Mouse (Mus musculus) B cell, adult 67 days (primary cell): ENCODE data around the gene Htr7. TPM values are rescaled to one million over a fixed set of nuclear protein-coding genes. Genes with fewer than 3 reads are reported as not detected.

Experiments used
- total RNA-seq, 2 experiments: library from RNA; stranded (reverse); gene quantifications; 4 replicates each; pipeline ENCODE4 v1.2.4; 2023

Gene Htr7
- total RNA-seq = not detected

DNA sequence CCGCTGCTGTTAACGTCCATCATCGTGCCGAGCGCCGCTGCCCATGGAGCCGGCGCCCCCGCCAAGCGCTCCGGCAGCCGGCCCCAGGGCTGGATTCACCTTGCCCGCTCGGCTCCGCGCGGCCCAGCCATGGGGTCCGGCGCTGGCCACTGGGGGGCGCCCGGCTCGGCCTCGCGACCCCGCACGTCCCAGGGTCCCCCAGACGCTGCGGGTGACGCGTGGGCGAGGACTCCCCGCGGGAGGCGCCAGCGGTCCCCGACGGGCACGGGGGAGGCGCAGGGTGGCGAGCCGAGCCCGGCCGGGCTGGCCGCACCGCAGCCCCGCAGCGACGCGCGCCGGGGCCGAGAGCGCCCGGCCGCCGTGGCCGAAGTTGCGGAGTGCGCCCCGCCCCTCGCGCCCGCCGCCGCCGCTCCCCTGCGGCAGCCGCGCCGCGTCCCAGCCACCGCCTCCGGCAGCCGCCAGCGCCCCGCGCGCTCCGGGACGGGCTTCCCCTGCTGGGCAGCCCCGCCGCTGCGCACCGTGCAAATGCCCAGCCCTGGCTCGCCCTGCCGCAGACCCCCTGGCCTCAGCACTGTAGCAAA lies at the start of gene Htr7:
Gene Htr7, minus strand, starts transcription at position 277 of the 581 bp plus-strand sequence.

DNA sequence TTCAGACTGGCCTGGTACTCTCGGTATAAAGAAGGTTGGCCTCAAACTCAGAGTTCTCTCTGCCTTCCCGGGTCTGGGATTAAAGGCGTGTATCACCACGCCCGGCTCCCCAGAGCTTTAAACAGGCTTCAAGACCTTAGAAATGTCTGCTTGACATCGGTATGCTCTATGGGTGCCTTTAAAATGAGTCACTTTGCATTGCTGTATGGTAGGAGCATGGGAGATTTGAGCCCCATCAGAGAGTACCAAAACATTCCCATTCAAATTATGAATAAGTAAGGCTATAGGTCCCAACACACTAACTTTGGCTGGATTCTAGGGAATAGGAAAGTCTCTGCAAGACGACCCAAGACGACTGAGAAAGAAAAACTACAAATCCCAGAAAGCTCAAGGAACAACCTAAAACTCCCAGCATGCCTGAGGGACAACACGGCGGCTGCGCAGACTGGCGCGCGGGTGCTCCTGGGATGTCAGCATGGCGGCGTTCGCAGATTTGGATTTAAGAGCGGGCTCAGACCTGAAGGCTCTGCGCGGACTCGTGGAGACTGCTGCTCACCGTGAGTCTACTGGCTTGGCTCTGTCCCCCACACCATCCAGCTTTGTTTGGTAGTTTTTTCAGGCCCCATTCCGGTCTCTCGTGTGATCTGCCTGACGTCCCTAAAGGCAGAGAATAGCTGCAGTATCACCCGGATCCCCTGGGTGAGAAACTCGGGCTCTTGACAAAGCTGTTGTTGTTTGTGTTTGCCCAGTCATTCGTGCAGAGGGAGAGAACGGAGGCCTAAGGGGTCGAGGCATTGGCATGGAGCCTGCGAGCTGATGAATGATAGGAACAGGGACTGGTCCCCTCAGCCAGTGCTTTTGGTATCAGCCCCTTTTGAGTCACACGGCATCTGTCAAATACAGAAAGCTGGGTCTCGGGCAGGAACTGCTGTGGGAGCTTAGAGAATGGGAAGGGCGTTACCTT lies 26.2 kb upstream of the Htr7 start, which contains the start of gene Rpp30:
Gene Rpp30, plus strand, starts transcription at position 455 of the 964 bp plus-strand sequence.

Other genes starting within 250 kb of the Htr7 start
- 10 to 100 TPM; 21.9 to 26.8 TPM for gene Rpp30, start 26.2 kb upstream of the Htr7 start, total RNA-seq
- not detected for gene Ankrd1, start 62.6 kb upstream of the Htr7 start, total RNA-seq